Mouse (Mus musculus): ENCODE measurements around the gene Hist1h3f. TPM values are rescaled to one million over a fixed set of nuclear protein-coding genes. Genes with fewer than 3 reads are reported as not detected.
A peak's percentile ranks its signal among the peaks of the same experiment; 100 is the strongest.
"Not testable (repeated sequence)": the region's sequence is repeated elsewhere in the genome, so short reads cannot be mapped to it uniquely, and the experiment has no call there.

The Hist1h3f gene
- polyA plus RNA-seq, 1 experiment from 2014 or later, result 1.6 TPM

- no peaks in the 10 kb centered on the region for H3K27me3 ChIP-seq (replicated peaks)
- H3K4me2 ChIP-seq, result peak overlapping the region; percentile 79
- H3K9me3 ChIP-seq (replicated peaks), result no peaks in the 10 kb centered on the region
- H3K4me3 ChIP-seq, result peak overlapping the region; percentile 58
- peak overlapping the region; percentile 85 for H3K9ac ChIP-seq
- 23% methylated on average over 2 of the region's 2 CpGs for WGBS (ENCODE audit: insufficient replicate concordance)
- no peaks in the 10 kb centered on the region for H3K36me3 ChIP-seq
- no peak for ATAC-seq
- H3K27ac ChIP-seq, result peak overlapping the region; percentile 99
- peaks cover 42% of the 10 kb centered on the region for H3K4me1 ChIP-seq
These were observed 28.6 kb downstream of the Hist1h3f start for GRCm38 (mm10) chr13:23572218-23573033.

- H3K27me3 ChIP-seq (replicated peaks); ATAC-seq; H3K9me3 ChIP-seq (replicated peaks); H3K36me3 ChIP-seq: not testable (repeated sequence)
- Histone ChIP-seq H3K27ac (peak overlapping the region; percentile 99), H3K4me3 (peak overlapping the region; percentile 58), H3K4me1 (peaks cover 42% of the 10 kb centered on the region), H3K4me2 (peak overlapping the region; percentile 79), H3K9ac (peak overlapping the region; percentile 85)
- WGBS (ENCODE audit: insufficient replicate concordance), result 6% methylated on average over 20 of the region's 20 CpGs
These were observed 29.4 kb downstream of the Hist1h3f start for GRCm38 (mm10) chr13:23573034-23573897.

GRCm38 (mm10) chr13:23573898-23574524 is 30.2 kb downstream of the Hist1h3f start, which contains the start of the genes Hist1h2bf and Hist1h2ad:
Hist1h2bf (minus strand) TSS chr13:23574196.
Hist1h2ad (plus strand) TSS chr13:23574381.
- WGBS (ENCODE audit: insufficient replicate concordance), result under 1% methylated on average over 42 of the region's 42 CpGs
- Histone ChIP-seq H3K4me1 (peaks cover 45% of the 10 kb centered on the region), H3K27ac (peak within 1 kb of the TSS; percentile 99), H3K4me3 (peak within 1 kb of the TSS; percentile 63), H3K4me2 (peak within 1 kb of the TSS; percentile 79), H3K9ac (peak within 1 kb of the TSS; percentile 90)
- not testable (repeated sequence) for H3K27me3 ChIP-seq (replicated peaks); H3K36me3 ChIP-seq; H3K9me3 ChIP-seq (replicated peaks)
- ATAC-seq, result peak; percentile 79

- not testable (repeated sequence) for H3K36me3 ChIP-seq; H3K27me3 ChIP-seq (replicated peaks); H3K9me3 ChIP-seq (replicated peaks); ATAC-seq
- Histone ChIP-seq H3K4me1 (peaks cover 42% of the 10 kb centered on the region), H3K27ac (peak overlapping the region; percentile 99), H3K9ac (peak overlapping the region; percentile 90), H3K4me3 (peak overlapping the region; percentile 63), H3K4me2 (peak overlapping the region; percentile 79)
- under 1% methylated on average over 11 of the region's 39 CpGs for WGBS (ENCODE audit: insufficient replicate concordance)
These were observed 30.8 kb downstream of the Hist1h3f start for GRCm38 (mm10) chr13:23574546-23575170.

- no peaks in the 10 kb centered on the region for H3K27me3 ChIP-seq (replicated peaks)
- H3K4me1 ChIP-seq, result peaks cover 42% of the 10 kb centered on the region
- H3K27ac ChIP-seq, result peak within 1 kb of the TSS; percentile 96
- peak within 1 kb of the TSS; percentile 90 for H3K9ac ChIP-seq
- H3K4me3 ChIP-seq, result peak within 1 kb of the TSS; percentile 63
- peak within 1 kb of the TSS; percentile 79 for H3K4me2 ChIP-seq
- no peaks in the 10 kb centered on the region for H3K9me3 ChIP-seq (replicated peaks)
- ATAC-seq, result peak; percentile 35
- under 1% methylated on average over 18 of the region's 18 CpGs for whole genome bisulfite sequencing (ENCODE audit: insufficient replicate concordance)
- H3K36me3 ChIP-seq, result no peaks in the 10 kb centered on the region
These were observed 31.5 kb downstream of the Hist1h3f start, which contains the start of gene Hist1h3d for GRCm38 (mm10) chr13:23575271-23575851. Hist1h3d (plus strand) TSS chr13:23575763.

GRCm38 (mm10) chr13:23575864-23576313 is 32.0 kb downstream of the Hist1h3f start:
- ATAC-seq; H3K27me3 ChIP-seq (replicated peaks); H3K9me3 ChIP-seq (replicated peaks); H3K36me3 ChIP-seq: not testable (repeated sequence)
- H3K4me3 ChIP-seq, result peak overlapping the region; percentile 63
- peak overlapping the region; percentile 96 for H3K27ac ChIP-seq
- peak overlapping the region; percentile 79 for H3K4me2 ChIP-seq
- H3K4me1 ChIP-seq, result peaks cover 47% of the 10 kb centered on the region
- peak overlapping the region; percentile 90 for H3K9ac ChIP-seq
- 0% methylated on average over 13 of the region's 40 CpGs for WGBS (ENCODE audit: insufficient replicate concordance)

- peak overlapping the region; percentile 90 for H3K9ac ChIP-seq
- no peak for ATAC-seq
- WGBS (ENCODE audit: insufficient replicate concordance), result 7% methylated on average over 7 of the region's 7 CpGs
- H3K4me3 ChIP-seq, result peak overlapping the region; percentile 63
- H3K9me3 ChIP-seq (replicated peaks), result no peaks in the 10 kb centered on the region
- H3K4me1 ChIP-seq, result peaks cover 52% of the 10 kb centered on the region
- no peaks in the 10 kb centered on the region for H3K36me3 ChIP-seq
- H3K27me3 ChIP-seq (replicated peaks), result no peaks in the 10 kb centered on the region
- peak overlapping the region; percentile 79 for H3K4me2 ChIP-seq
- H3K27ac ChIP-seq, result peak overlapping the region; percentile 96
These were observed 32.6 kb downstream of the Hist1h3f start for GRCm38 (mm10) chr13:23576351-23576881.

GRCm38 (mm10) chr13:23576906-23577639 is 33.2 kb downstream of the Hist1h3f start:
- Histone ChIP-seq H3K4me1 (peaks cover 56% of the 10 kb centered on the region), H3K27me3 (replicated peaks) (no peaks in the 10 kb centered on the region), H3K9ac (peak overlapping the region; percentile 90), H3K4me2 (peak overlapping the region; percentile 79), H3K36me3 (no peaks in the 10 kb centered on the region), H3K27ac (peak overlapping the region; percentile 96), H3K4me3 (peak overlapping the region; percentile 63), H3K9me3 (replicated peaks) (no peaks in the 10 kb centered on the region)
- no peak for ATAC-seq
- WGBS (ENCODE audit: insufficient replicate concordance), result 41% methylated on average over 6 of the region's 6 CpGs

- no peaks in the 10 kb centered on the region for H3K9me3 ChIP-seq (replicated peaks)
- H3K27ac ChIP-seq, result peak overlapping the region; percentile 84
- ATAC-seq, result no peak
- peak overlapping the region; percentile 59; the same call in 1 of the 2 replicates for H3K9ac ChIP-seq
- peaks cover 59% of the 10 kb centered on the region for H3K4me1 ChIP-seq
- peak overlapping the region; percentile 79 for H3K4me2 ChIP-seq
- no peaks in the 10 kb centered on the region for H3K36me3 ChIP-seq
- H3K27me3 ChIP-seq (replicated peaks), result no peaks in the 10 kb centered on the region
- H3K4me3 ChIP-seq, result no peak overlapping the region
- 86% methylated on average over 1 of the region's 1 CpGs for WGBS (ENCODE audit: insufficient replicate concordance)
These were observed 34.0 kb downstream of the Hist1h3f start for GRCm38 (mm10) chr13:23577835-23578234.

Data from liver, embryonic 12.5 days (tissue).